Mouse (Mus musculus): Measurements from ENCODE around the gene Dpp8.

GRCm38 (mm10) chr9:65041430-65041829 is 9.2 kb downstream of the Dpp8 start:
- no peak for TF ChIP-seq POLR2A (IDR thresholded peaks at IDR 0.05; ENCODE audit: borderline replicate concordance, control insufficient read depth, low read depth, low read length)
- 0 out of 2 replicates have a peak, but pooled peaks have one; percentile 11 for TF ChIP-seq CTCF (IDR thresholded peaks at IDR 0.05; ENCODE audit: control insufficient read depth, insufficient read depth, low read length)

Measured in bone marrow, adult 2 months (tissue).